Mouse (Mus musculus) stomach, postnatal 0 days (tissue): ENCODE data around the gene Krt24.

ENCODE experiments used
- CTCF ChIP-seq: IDR thresholded peaks from 2 replicates; pipeline ENCODE4 v1.5.1; 2016; ENCODE audit warnings: antibody characterized with exemption, low read depth, mild to moderate bottlenecking, moderate library complexity
- EP300 ChIP-seq: optimal IDR thresholded peaks from 2 replicates; pipeline ENCODE3; 2016; ENCODE audit warnings: antibody characterized with exemption

GRCm38 (mm10) chr11:99316543-99316942 is 31.5 kb upstream of the Krt24 start:
- TF ChIP-seq CTCF (no peak), EP300 (no peak)
